Mouse (Mus musculus): Measurements from ENCODE around the gene Ppp1r21. TPM values are rescaled to one million over a fixed set of nuclear protein-coding genes. Genes with fewer than 3 reads are reported as not detected.

Ppp1r21 gene
- total RNA-seq, 1 experiment, result 24.8 TPM

GRCm38 (mm10) chr17:88553001-88553449, 23.1 kb downstream of the Ppp1r21 start:
- DNase-seq (ENCODE audit: low read depth, low spot score), result no peak
- H3K36me3 ChIP-seq (ENCODE audit: control insufficient read depth, insufficient read depth, low read length, poor library complexity, severe bottlenecking), result peaks cover 2% of the 10 kb centered on the region
- peaks cover 1 to 14% of the 10 kb centered on the region in 2 experiments; a peak in 3 of 4 replicates for H3K4me1 ChIP-seq (ENCODE audit: control insufficient read depth in 2 of 2, insufficient read depth in 2 of 2, low read length in 2 of 2, poor library complexity in 1 of 2)
- H3K9ac ChIP-seq (ENCODE audit: insufficient read depth, low read depth, low read length, poor library complexity, severe bottlenecking), result no peak overlapping the region
- H3K9me3 ChIP-seq (ENCODE audit: control insufficient read depth, insufficient read depth, low read depth, low read length), result no peaks in the 10 kb centered on the region
- in situ Hi-C loops (cut with MboI; ENCODE audit: low sequenced_read_pairs in 2 of 2, unreplicated experiment in 2 of 2), result no loop called here
- TF ChIP-seq CHD2 (IDR thresholded peaks at IDR 0.05; ENCODE audit: low read depth, low read length), result no peak
- no peak for TF ChIP-seq ZNF384 (IDR thresholded peaks at IDR 0.05; ENCODE audit: low read depth, low read length)
- no peak for TF ChIP-seq ZC3H11A (IDR thresholded peaks at IDR 0.05; ENCODE audit: borderline replicate concordance, low read depth, low read length)
- TF ChIP-seq HCFC1 (IDR thresholded peaks at IDR 0.05; ENCODE audit: borderline replicate concordance, insufficient read depth, low read length), result no peak
- no peak for TF ChIP-seq MAFK (IDR thresholded peaks at IDR 0.05; ENCODE audit: insufficient read depth, low read depth, low read length)
- H3K27ac ChIP-seq (ENCODE audit: insufficient read depth, low read depth, low read length, poor library complexity, severe bottlenecking), result no peak overlapping the region
- no peak overlapping the region for H3K4me3 ChIP-seq (ENCODE audit: insufficient read depth in 1 of 2, low read depth in 1 of 2, low read length in 2 of 2, poor library complexity in 1 of 2, severe bottlenecking in 1 of 2)

GRCm38 (mm10) chr17:88553473-88554087, 23.7 kb downstream of the Ppp1r21 start:
- Histone ChIP-seq H3K9ac (ENCODE audit: insufficient read depth, low read depth, low read length, poor library complexity, severe bottlenecking) (no peak overlapping the region), H3K36me3 (ENCODE audit: control insufficient read depth, insufficient read depth, low read length, poor library complexity, severe bottlenecking) (peaks cover 2% of the 10 kb centered on the region), H3K9me3 (ENCODE audit: control insufficient read depth, insufficient read depth, low read depth, low read length) (no peaks in the 10 kb centered on the region), H3K4me3 (ENCODE audit: insufficient read depth in 1 of 2, low read depth in 1 of 2, low read length in 2 of 2, poor library complexity in 1 of 2, severe bottlenecking in 1 of 2) (no peak overlapping the region), H3K27ac (ENCODE audit: insufficient read depth, low read depth, low read length, poor library complexity, severe bottlenecking) (no peak overlapping the region), H3K4me1 (ENCODE audit: control insufficient read depth in 2 of 2, insufficient read depth in 2 of 2, low read length in 2 of 2, poor library complexity in 1 of 2) (peaks cover 1 to 14% of the 10 kb centered on the region in 2 experiments; a peak in 3 of 4 replicates)
- in situ Hi-C loops (cut with MboI; ENCODE audit: low sequenced_read_pairs in 2 of 2, unreplicated experiment in 2 of 2), result no loop called here
- DNase-seq (ENCODE audit: low read depth, low spot score), result no peak
- TF ChIP-seq CHD2 (IDR thresholded peaks at IDR 0.05; ENCODE audit: low read depth, low read length), result no peak
- TF ChIP-seq ZC3H11A (IDR thresholded peaks at IDR 0.05; ENCODE audit: borderline replicate concordance, low read depth, low read length), result no peak
- TF ChIP-seq HCFC1 (IDR thresholded peaks at IDR 0.05; ENCODE audit: borderline replicate concordance, insufficient read depth, low read length), result no peak
- TF ChIP-seq MAFK (IDR thresholded peaks at IDR 0.05; ENCODE audit: insufficient read depth, low read depth, low read length), result no peak
- TF ChIP-seq ZNF384 (IDR thresholded peaks at IDR 0.05; ENCODE audit: low read depth, low read length), result no peak

- Histone ChIP-seq H3K9ac (ENCODE audit: insufficient read depth, low read depth, low read length, poor library complexity, severe bottlenecking) (no peak overlapping the region), H3K27ac (ENCODE audit: insufficient read depth, low read depth, low read length, poor library complexity, severe bottlenecking) (no peak overlapping the region), H3K9me3 (ENCODE audit: control insufficient read depth, insufficient read depth, low read depth, low read length) (no peaks in the 10 kb centered on the region), H3K4me1 (ENCODE audit: control insufficient read depth in 2 of 2, insufficient read depth in 2 of 2, low read length in 2 of 2, poor library complexity in 1 of 2) (peaks cover 0 to 12% of the 10 kb centered on the region in 2 experiments; a peak in 2 of 4 replicates), H3K36me3 (ENCODE audit: control insufficient read depth, insufficient read depth, low read length, poor library complexity, severe bottlenecking) (peaks cover 5% of the 10 kb centered on the region), H3K4me3 (ENCODE audit: insufficient read depth in 1 of 2, low read depth in 1 of 2, low read length in 2 of 2, poor library complexity in 1 of 2, severe bottlenecking in 1 of 2) (no peak overlapping the region)
- TF ChIP-seq MAFK (IDR thresholded peaks at IDR 0.05; ENCODE audit: insufficient read depth, low read depth, low read length) (no peak), HCFC1 (IDR thresholded peaks at IDR 0.05; ENCODE audit: borderline replicate concordance, insufficient read depth, low read length) (no peak), CHD2 (IDR thresholded peaks at IDR 0.05; ENCODE audit: low read depth, low read length) (no peak)
- in situ Hi-C loops (cut with MboI; ENCODE audit: low sequenced_read_pairs in 2 of 2, unreplicated experiment in 2 of 2), result no loop called here
- no peak for DNase-seq (ENCODE audit: low read depth, low spot score)
Observed at GRCm38 (mm10) chr17:88556176-88556575, 26.3 kb downstream of the Ppp1r21 start.

- H3K9me3 ChIP-seq (ENCODE audit: control insufficient read depth, insufficient read depth, low read depth, low read length), result no peaks in the 10 kb centered on the region
- no peak overlapping the region for H3K27ac ChIP-seq (ENCODE audit: insufficient read depth, low read depth, low read length, poor library complexity, severe bottlenecking)
- peaks cover 6% of the 10 kb centered on the region for H3K36me3 ChIP-seq (ENCODE audit: control insufficient read depth, insufficient read depth, low read length, poor library complexity, severe bottlenecking)
- peaks cover 0 to 12% of the 10 kb centered on the region in 2 experiments; a peak in 2 of 4 replicates for H3K4me1 ChIP-seq (ENCODE audit: control insufficient read depth in 2 of 2, insufficient read depth in 2 of 2, low read length in 2 of 2, poor library complexity in 1 of 2)
- in situ Hi-C loops (cut with MboI; ENCODE audit: low sequenced_read_pairs in 2 of 2, unreplicated experiment in 2 of 2), result no loop called here
- no peak overlapping the region for H3K9ac ChIP-seq (ENCODE audit: insufficient read depth, low read depth, low read length, poor library complexity, severe bottlenecking)
- no peak for DNase-seq (ENCODE audit: low read depth, low spot score)
- no peak for TF ChIP-seq ZNF384 (IDR thresholded peaks at IDR 0.05; ENCODE audit: low read depth, low read length)
- no peak for TF ChIP-seq CHD2 (IDR thresholded peaks at IDR 0.05; ENCODE audit: low read depth, low read length)
- no peak for TF ChIP-seq HCFC1 (IDR thresholded peaks at IDR 0.05; ENCODE audit: borderline replicate concordance, insufficient read depth, low read length)
- H3K4me3 ChIP-seq (ENCODE audit: insufficient read depth in 1 of 2, low read depth in 1 of 2, low read length in 2 of 2, poor library complexity in 1 of 2, severe bottlenecking in 1 of 2), result no peak overlapping the region
Observed at GRCm38 (mm10) chr17:88556688-88557087, 26.8 kb downstream of the Ppp1r21 start.
